Mouse (Mus musculus) bone marrow, adult 2 months (tissue): Measurements from ENCODE around the gene Lrmda.

Experiments
- CTCF ChIP-seq: fragments of 200-500 bp; IDR thresholded peaks from 2 replicates; pipeline ENCODE4 v1.5.1; 2011; ENCODE audit warnings: low read length, control low read depth; ENCODE audit not compliant: control insufficient read depth, insufficient read depth
- POLR2A ChIP-seq: fragments of 200-500 bp; IDR thresholded peaks from 2 replicates; pipeline ENCODE4 v1.6.1; 2011; ENCODE audit warnings: low read depth, mild to moderate bottlenecking, control low read depth, low read length, borderline replicate concordance; ENCODE audit not compliant: control insufficient read depth

GRCm38 (mm10) chr14:22130950-22131585 lies 111.6 kb downstream of the Lrmda start:
- TF ChIP-seq CTCF (no peak), POLR2A (no peak)
